In the genomic region with DNA sequence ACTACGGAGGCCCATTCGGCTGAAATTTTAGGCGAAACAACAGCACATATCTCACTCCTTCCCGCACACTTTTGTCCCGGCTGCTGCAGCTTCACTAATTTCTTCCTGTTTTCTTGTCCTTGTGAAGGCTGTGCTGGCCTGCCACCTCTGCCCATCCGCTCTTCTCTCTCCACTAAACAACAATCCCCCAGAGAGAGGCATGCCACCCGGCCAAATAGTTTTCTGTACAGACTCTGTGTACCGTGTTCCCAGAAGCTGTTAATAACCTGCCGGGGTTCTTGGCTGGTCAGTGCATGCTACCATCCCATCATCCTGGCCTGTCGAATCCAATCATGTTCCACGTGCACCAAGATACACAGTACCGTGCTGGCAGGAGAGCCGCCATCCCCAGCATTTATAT, we compare ENCODE assay signal across 18 mouse cellular contexts. TPM values are rescaled to one million over a fixed set of nuclear protein-coding genes. Genes with fewer than 3 reads are reported as not detected.
"Had no signal": no experiment of that assay in that cellular context is flagged by ENCODE, and none has a peak within 500 bp of the region (broad histone marks: within the 10 kb centered on the region; RNA-seq: fewer than 3 reads in every experiment).

No protein-coding gene starts in this region.

- H3K36me3 ChIP-seq: midbrain, embryonic 10.5 days; midbrain, embryonic 12.5 days; neural tube, embryonic 13.5 days; neural tube, embryonic 15.5 days had no signal

- H3K9ac ChIP-seq: lung, embryonic 14.5 days; midbrain, embryonic 12.5 days; neural tube, embryonic 13.5 days; neural tube, embryonic 15.5 days had no signal

- H3K4me1 ChIP-seq: midbrain, embryonic 10.5 days; midbrain, embryonic 12.5 days; neural tube, embryonic 15.5 days had no signal

- H3K9me3 ChIP-seq: midbrain, embryonic 10.5 days; midbrain, embryonic 12.5 days; neural tube, embryonic 13.5 days; neural tube, embryonic 15.5 days had no signal

- H3K4me2 ChIP-seq: lung, embryonic 14.5 days; midbrain, embryonic 12.5 days; neural tube, embryonic 13.5 days; neural tube, embryonic 15.5 days had no signal

- H3K27ac ChIP-seq: midbrain, embryonic 10.5 days; midbrain, embryonic 12.5 days; neural tube, embryonic 13.5 days; neural tube, embryonic 15.5 days had no signal

- H3K4me3 ChIP-seq: midbrain, embryonic 10.5 days; midbrain, embryonic 12.5 days; myocyte; neural tube, embryonic 13.5 days; neural tube, embryonic 15.5 days had no signal

- DNase-seq: lung, adult 18-20 months; lung, postnatal 10 days; lung, postnatal 4 days; midbrain, embryonic 14.5 days; right cerebral cortex, adult 18-20 months; right cerebral cortex, postnatal 25 days; spleen, adult 18-20 months; thymus, adult 18-20 months; thymus, postnatal 14 days; thymus, postnatal 36 days had no signal

- H3K27me3 ChIP-seq: midbrain, embryonic 12.5 days; neural tube, embryonic 13.5 days; neural tube, embryonic 15.5 days had no signal

RNA-seq across cellular contexts. Expression of gene Wasf3, which starts 15.8 kb away (rescaled TPM):
- total RNA-seq: megakaryocyte, adult 5-6 weeks; megakaryocyte-erythroid progenitor cell, adult 5-6 weeks had no signal
- polyA plus RNA-seq: myocyte had no signal
